Mouse (Mus musculus) CH12.LX (cell line): ENCODE measurements around the gene Acsbg1. TPM values are rescaled to one million over a fixed set of nuclear protein-coding genes. Genes with fewer than 3 reads are reported as not detected.

Experiments used
- DNase-seq: peaks from one replicate; pipeline ENCODE4 v3.0.0-alpha.2; 2013; ENCODE audit errors: extremely low read depth
- H3K27ac ChIP-seq: 2 replicates; pipeline ENCODE4 v1.5.1; 2012; ENCODE audit warnings: low read depth, mild to moderate bottlenecking, control low read depth, moderate library complexity; ENCODE audit not compliant: insufficient read depth
- H3K27me3 ChIP-seq: replicated peaks from 2 replicates; pipeline ENCODE3; 2012; ENCODE audit warnings: inconsistent platforms
- H3K36me3 ChIP-seq, 2 experiments: replicated peaks in 1 of 2; 2 replicates each; pipeline versions ENCODE3 to v1.6.1; 2012; ENCODE audit warnings: inconsistent platforms in 1 of 2, low read length in 1 of 2, mild to moderate bottlenecking in 1 of 2, mixed read lengths in 1 of 2, moderate library complexity in 1 of 2; ENCODE audit not compliant: control insufficient read depth in 1 of 2, insufficient read depth in 1 of 2
- H3K4me1 ChIP-seq, 2 experiments: 2 replicates each; pipeline ENCODE4 v1.6.1; 2012; ENCODE audit warnings: inconsistent platforms in 1 of 2, moderate library complexity in 1 of 2; ENCODE audit not compliant: insufficient read depth in 2 of 2, control insufficient read depth in 1 of 2
- H3K4me2 ChIP-seq: 2 replicates; pipeline ENCODE4 v1.6.1; 2012; ENCODE audit warnings: low read depth, mild to moderate bottlenecking, control low read depth; ENCODE audit not compliant: poor library complexity, insufficient read depth, severe bottlenecking
- H3K4me3 ChIP-seq, 3 experiments: fragments of 150-350 bp in 1 of 3; sonication (generic) in 1 of 3; replicated peaks in 1 of 3; 2 replicates each; pipeline versions ENCODE3 to v1.5.1; 2011 to 2012; ENCODE audit warnings: low read depth in 2 of 3, low read length in 2 of 3, mild to moderate bottlenecking in 2 of 3, moderate library complexity in 2 of 3, control low read depth in 1 of 3, improper control_type of control experiment in 1 of 3, inconsistent platforms in 1 of 3, mixed read lengths in 1 of 3; ENCODE audit not compliant: poor library complexity in 1 of 3
- H3K79me2 ChIP-seq: replicated peaks from 2 replicates; pipeline ENCODE4 v1.6.1; 2012; ENCODE audit warnings: mild to moderate bottlenecking, moderate library complexity; ENCODE audit not compliant: control insufficient read depth, poor library complexity, insufficient read depth, severe bottlenecking; ENCODE audit errors: extremely low read depth
- H3K9ac ChIP-seq: 2 replicates; pipeline ENCODE4 v1.6.1; 2012; ENCODE audit warnings: low read depth, mild to moderate bottlenecking, control low read depth, moderate library complexity; ENCODE audit not compliant: insufficient read depth
- H3K9me3 ChIP-seq: replicated peaks from 2 replicates; pipeline ENCODE3; 2012; ENCODE audit warnings: low read length, inconsistent platforms, mixed read lengths
- BHLHE40 ChIP-seq: IDR thresholded peaks from 2 replicates; pipeline ENCODE4 v1.6.1; 2011; ENCODE audit warnings: mild to moderate bottlenecking, low read depth, low read length, improper control_type of control experiment
- CHD1 ChIP-seq: IDR thresholded peaks from 2 replicates; pipeline ENCODE4 v1.6.1; 2012; ENCODE audit warnings: low read depth, low read length, improper control_type of control experiment, inconsistent platforms
- E2F4 ChIP-seq: IDR thresholded peaks from 2 replicates; pipeline ENCODE4 v1.6.1; 2011; ENCODE audit warnings: low read depth, low read length, improper control_type of control experiment; ENCODE audit not compliant: insufficient replicate concordance
- ELF1 ChIP-seq: IDR thresholded peaks from 2 replicates; pipeline ENCODE4 v1.6.1; 2014; ENCODE audit warnings: low read depth, mild to moderate bottlenecking, inconsistent platforms, low read length, improper control_type of control experiment
- JUN ChIP-seq: IDR thresholded peaks from 2 replicates; pipeline ENCODE4 v1.6.1; 2011; ENCODE audit warnings: low read depth, mild to moderate bottlenecking, low read length, improper control_type of control experiment, moderate library complexity; ENCODE audit not compliant: insufficient read depth
- KAT2A ChIP-seq: IDR thresholded peaks from 2 replicates; pipeline ENCODE4 v1.6.1; 2012; ENCODE audit warnings: low read length, improper control_type of control experiment, inconsistent platforms; ENCODE audit not compliant: insufficient replicate concordance
- MAZ ChIP-seq: IDR thresholded peaks from 2 replicates; pipeline ENCODE4 v1.6.1; 2012; ENCODE audit warnings: low read depth, mild to moderate bottlenecking, inconsistent platforms, low read length, improper control_type of control experiment, moderate library complexity
- MEF2A ChIP-seq: IDR thresholded peaks from 2 replicates; pipeline ENCODE4 v1.6.1; 2014; ENCODE audit warnings: low read depth, mild to moderate bottlenecking, inconsistent platforms, low read length, improper control_type of control experiment, borderline replicate concordance
- MYC ChIP-seq: IDR thresholded peaks from 2 replicates; pipeline ENCODE4 v1.6.1; 2011; ENCODE audit warnings: low read depth, mild to moderate bottlenecking, improper control_type of control experiment, low read length
- NRF1 ChIP-seq: IDR thresholded peaks from 2 replicates; pipeline ENCODE4 v1.6.1; 2014; ENCODE audit warnings: low read depth, mild to moderate bottlenecking, inconsistent platforms, low read length, improper control_type of control experiment, moderate library complexity
- POLR2A ChIP-seq: IDR thresholded peaks from 2 replicates; pipeline ENCODE4 v1.6.1; 2011; ENCODE audit warnings: low read depth, mild to moderate bottlenecking, improper control_type of control experiment, low read length
- POLR2AphosphoS2 ChIP-seq: IDR thresholded peaks from 2 replicates; pipeline ENCODE4 v1.6.1; 2011; ENCODE audit warnings: low read depth, low read length, improper control_type of control experiment
- SMC3 ChIP-seq: IDR thresholded peaks from 2 replicates; pipeline ENCODE4 v1.6.1; 2011; ENCODE audit warnings: low read depth, low read length, improper control_type of control experiment
- TCF12 ChIP-seq: IDR thresholded peaks from 2 replicates; pipeline ENCODE4 v1.6.1; 2014; ENCODE audit warnings: low read depth, mild to moderate bottlenecking, inconsistent platforms, low read length, improper control_type of control experiment
- UBTF ChIP-seq: IDR thresholded peaks from 2 replicates; pipeline ENCODE4 v1.6.1; 2012; ENCODE audit warnings: low read depth, mild to moderate bottlenecking, inconsistent platforms, low read length, improper control_type of control experiment, moderate library complexity
- USF2 ChIP-seq: conservative IDR thresholded peaks from 2 replicates; pipeline ENCODE4 v1.6.1; 2011; ENCODE audit warnings: low read depth, low read length, improper control_type of control experiment
- ZC3H11A ChIP-seq: IDR thresholded peaks from 2 replicates; pipeline ENCODE4 v1.6.1; 2012; ENCODE audit warnings: low read depth, mild to moderate bottlenecking, inconsistent platforms, low read length, improper control_type of control experiment
- ZKSCAN1 ChIP-seq: IDR thresholded peaks from 2 replicates; pipeline ENCODE4 v1.6.1; 2012; ENCODE audit warnings: low read depth, inconsistent platforms, low read length, improper control_type of control experiment, borderline replicate concordance
- ZNF384 ChIP-seq: IDR thresholded peaks from 2 replicates; pipeline ENCODE4 v1.6.1; 2012; ENCODE audit warnings: low read depth, low read length, improper control_type of control experiment, inconsistent platforms
- dilution Hi-C: fragments of 300-500 bp; cut with MboI; formaldehyde crosslinking; loops from 2 replicates; pipeline ENCODE4 v1.14.3; 2020; ENCODE audit warnings: low sequenced_read_pairs; ENCODE audit not compliant: extremely low pct_unique_long_range_greater_than_20kb, extremely low pct_ligation_motif_present
- in situ Hi-C: fragments of 300-500 bp; cut with MboI; formaldehyde crosslinking; loops from 3 replicates; pipeline ENCODE4 v1.14.3; 2019; ENCODE audit warnings: low sequenced_read_pairs, low pct_ligation_motif_present, low pct_unique_long_range_greater_than_20kb, mixed read lengths
- polyA plus RNA-seq: library from polyadenylated mRNA; unstranded; fragments of >175 nt; gene quantifications from 2 replicates; pipeline ENCODE4 v1.2.1, GENCODE M21; 2012; ENCODE audit warnings: low read depth; ENCODE audit not compliant: insufficient read length
- total RNA-seq, 2 experiments: library from RNA; depleted of rRNA; stranded (reverse); fragments of 300-350 nt in 1 of 2; fragments of >200 nt in 1 of 2; gene quantifications; 2 replicates each; pipeline ENCODE4 v1.2.3; 2012 to 2014

Acsbg1 gene
- total and polyA plus RNA-seq, 3 experiments: 16.8 to 24.0 (median 23.6) TPM

- dilution Hi-C loops: no loop called here
- Histone ChIP-seq H3K9me3 (peaks cover 3% of the 10 kb centered on the region), H3K27ac (no peak overlapping the region), H3K4me2 (no peak overlapping the region), H3K9ac (no peak overlapping the region), H3K36me3 (no peaks in the 10 kb centered on the region), H3K4me1 (peaks cover 0 to 6% of the 10 kb centered on the region in 2 experiments; a peak in 2 of 4 replicates), H3K79me2 (no peaks in the 10 kb centered on the region), H3K27me3 (no peaks in the 10 kb centered on the region), H3K4me3 (no peak overlapping the region)
- in situ Hi-C loops: loop anchor here (10.0 kb wide), 1 partner anchor 229 kb away; no protein-coding TSS in a partner anchor
- DNase-seq: no peak
- no peak for TF ChIP-seq MAZ
- TF ChIP-seq BHLHE40: no peak
- TF ChIP-seq USF2: no peak
- TF ChIP-seq E2F4: no peak
- no peak for TF ChIP-seq ZNF384
- TF ChIP-seq NRF1: no peak
- TF ChIP-seq POLR2AphosphoS2: no peak
- no peak for TF ChIP-seq POLR2A
- no peak for TF ChIP-seq MEF2A
- no peak for TF ChIP-seq MYC
- TF ChIP-seq TCF12: no peak
- no peak for TF ChIP-seq ELF1
- TF ChIP-seq UBTF: no peak
- no peak for TF ChIP-seq KAT2A
- TF ChIP-seq CHD1: no peak
- TF ChIP-seq JUN: no peak
These were observed 12.2 kb upstream of the Acsbg1 start for GRCm38 (mm10) chr9:54673887-54674286.

GRCm38 (mm10) chr9:54671962-54672361 is 10.3 kb upstream of the Acsbg1 start:
- in situ Hi-C loops: loop anchor here (10.0 kb wide), 1 partner anchor 227 kb away; no protein-coding TSS in a partner anchor
- Histone ChIP-seq H3K27me3 (no peaks in the 10 kb centered on the region), H3K27ac (no peak overlapping the region), H3K4me3 (no peak overlapping the region), H3K9me3 (peaks cover 3% of the 10 kb centered on the region), H3K9ac (no peak overlapping the region), H3K36me3 (no peaks in the 10 kb centered on the region), H3K79me2 (no peaks in the 10 kb centered on the region), H3K4me1 (peaks cover 0 to 4% of the 10 kb centered on the region in 2 experiments; a peak in 2 of 4 replicates), H3K4me2 (no peak overlapping the region)
- dilution Hi-C loops: no loop called here
- TF ChIP-seq UBTF (no peak), CHD1 (no peak), ZKSCAN1 (no peak), MAZ (no peak), ZC3H11A (no peak), SMC3 (no peak), POLR2AphosphoS2 (no peak)
- DNase-seq: no peak
